Mouse (Mus musculus) MEL (cell line): ENCODE data around the gene Plch1. TPM values are rescaled to one million over a fixed set of nuclear protein-coding genes. Genes with fewer than 3 reads are reported as not detected.

Source experiments
- DNase-seq: peaks from one replicate; pipeline ENCODE4 v3.0.0; 2011; ENCODE audit warnings: low read depth, low spot score
- H3K27ac ChIP-seq: 2 replicates; pipeline ENCODE4 v1.5.1; 2012; ENCODE audit warnings: low read depth, mild to moderate bottlenecking, control low read depth, low read length, moderate library complexity; ENCODE audit not compliant: control insufficient read depth
- H3K27me3 ChIP-seq, 2 experiments: fragments of 150-350 bp in 1 of 2; sonication (generic) in 1 of 2; 2 replicates each; pipeline ENCODE4 v1.6.1; 2012; ENCODE audit warnings: low read length in 2 of 2, mild to moderate bottlenecking in 2 of 2, improper control_type of control experiment in 1 of 2, moderate library complexity in 1 of 2; ENCODE audit not compliant: insufficient read depth in 2 of 2, control insufficient read depth in 1 of 2
- H3K36me3 ChIP-seq, 2 experiments: 2 replicates each; pipeline ENCODE4 v1.6.1; 2012 to 2014; ENCODE audit warnings: low read length in 2 of 2, improper control_type of control experiment in 1 of 2, inconsistent platforms in 1 of 2, mild to moderate bottlenecking in 1 of 2; ENCODE audit not compliant: insufficient read depth in 2 of 2, control insufficient read depth in 1 of 2
- H3K4me1 ChIP-seq, 2 experiments: fragments of 150-350 bp in 1 of 2; sonication (generic) in 1 of 2; 2 replicates each; pipeline ENCODE4 v1.6.1; 2012; ENCODE audit warnings: low read length in 2 of 2, improper control_type of control experiment in 1 of 2, mild to moderate bottlenecking in 1 of 2; ENCODE audit not compliant: insufficient read depth in 2 of 2, control insufficient read depth in 1 of 2
- H3K4me3 ChIP-seq, 2 experiments: fragments of 150-350 bp in 1 of 2; sonication (generic) in 1 of 2; 2 replicates each; pipeline ENCODE4 v1.5.1; 2012; ENCODE audit warnings: low read depth in 2 of 2, low read length in 2 of 2, mild to moderate bottlenecking in 2 of 2, moderate library complexity in 2 of 2, control low read depth in 1 of 2, improper control_type of control experiment in 1 of 2; ENCODE audit not compliant: control insufficient read depth in 1 of 2, insufficient read depth in 1 of 2
- H3K79me2 ChIP-seq: 2 replicates; pipeline ENCODE4 v1.6.1; 2012; ENCODE audit warnings: mild to moderate bottlenecking, low read length, moderate library complexity; ENCODE audit not compliant: control insufficient read depth, poor library complexity, insufficient read depth
- H3K9ac ChIP-seq: 2 replicates; pipeline ENCODE4 v1.6.1; 2012; ENCODE audit warnings: low read depth, mild to moderate bottlenecking, control low read depth, low read length, moderate library complexity; ENCODE audit not compliant: control insufficient read depth, poor library complexity, severe bottlenecking
- H3K9me3 ChIP-seq: fragments of 150-350 bp; sonication (generic); replicated peaks from 2 replicates; pipeline ENCODE4 v1.6.1; 2012; ENCODE audit warnings: mild to moderate bottlenecking, low read length, improper control_type of control experiment, moderate library complexity; ENCODE audit not compliant: insufficient read depth
- BHLHE40 ChIP-seq: IDR thresholded peaks from 2 replicates; pipeline ENCODE4 v1.6.1; 2012; ENCODE audit warnings: low read depth, mild to moderate bottlenecking, inconsistent platforms, low read length, improper control_type of control experiment, borderline replicate concordance
- CHD1 ChIP-seq: IDR thresholded peaks from 2 replicates; pipeline ENCODE4 v1.6.1; 2012; ENCODE audit warnings: low read depth, mild to moderate bottlenecking, inconsistent platforms, low read length, improper control_type of control experiment
- CHD2 ChIP-seq: IDR thresholded peaks from 2 replicates; pipeline ENCODE4 v1.6.1; 2011; ENCODE audit warnings: low read length, improper control_type of control experiment
- CTCF ChIP-seq, 3 experiments: IDR thresholded peaks in 2 of 3; conservative IDR thresholded peaks in 1 of 3; 2 replicates each; pipeline ENCODE4 v1.5.1; 2011 to 2012; ENCODE audit warnings: low read length in 3 of 3, low read depth in 2 of 3, mild to moderate bottlenecking in 2 of 3, improper control_type of control experiment in 1 of 3, inconsistent platforms in 1 of 3, mixed read lengths in 1 of 3, moderate library complexity in 1 of 3; ENCODE audit not compliant: control insufficient read depth in 1 of 3, insufficient read depth in 1 of 3, poor library complexity in 1 of 3, severe bottlenecking in 1 of 3
- ELF1 ChIP-seq: IDR thresholded peaks from 2 replicates; pipeline ENCODE4 v1.6.1; 2014; ENCODE audit warnings: low read depth, mild to moderate bottlenecking, inconsistent platforms, low read length, improper control_type of control experiment, moderate library complexity
- EP300 ChIP-seq, 2 experiments: IDR thresholded peaks; 2 replicates each; pipeline ENCODE4 v1.6.1; 2011; ENCODE audit warnings: improper control_type of control experiment in 2 of 2, low read length in 2 of 2, low read depth in 1 of 2, mild to moderate bottlenecking in 1 of 2
- ETS1 ChIP-seq: IDR thresholded peaks from 2 replicates; pipeline ENCODE4 v1.6.1; 2012; ENCODE audit warnings: low read depth, mild to moderate bottlenecking, inconsistent platforms, low read length, improper control_type of control experiment, moderate library complexity
- GABPA ChIP-seq: IDR thresholded peaks from 2 replicates; pipeline ENCODE4 v1.6.1; 2012; ENCODE audit warnings: low read depth, mild to moderate bottlenecking, inconsistent platforms, low read length, improper control_type of control experiment, moderate library complexity
- MAFK ChIP-seq: IDR thresholded peaks from 2 replicates; pipeline ENCODE4 v1.6.1; 2011; ENCODE audit warnings: low read depth, mild to moderate bottlenecking, low read length, improper control_type of control experiment, borderline replicate concordance
- MAX ChIP-seq: IDR thresholded peaks from 2 replicates; pipeline ENCODE4 v1.6.1; 2011; ENCODE audit warnings: low read length, improper control_type of control experiment
- MYB ChIP-seq: IDR thresholded peaks from 2 replicates; pipeline ENCODE4 v1.6.1; 2011; ENCODE audit warnings: mild to moderate bottlenecking, low read depth, low read length, improper control_type of control experiment
- MYC ChIP-seq: IDR thresholded peaks from 2 replicates; pipeline ENCODE4 v1.6.1; 2011; ENCODE audit warnings: low read depth, mild to moderate bottlenecking, low read length, improper control_type of control experiment, moderate library complexity
- POLR2A ChIP-seq, 2 experiments: IDR thresholded peaks; 2 replicates each; pipeline ENCODE4 v1.6.1; 2011 to 2012; ENCODE audit warnings: low read length in 2 of 2, mild to moderate bottlenecking in 2 of 2, control low read depth in 1 of 2, improper control_type of control experiment in 1 of 2, low read depth in 1 of 2, moderate library complexity in 1 of 2; ENCODE audit not compliant: control insufficient read depth in 1 of 2, insufficient read depth in 1 of 2, poor library complexity in 1 of 2
- RCOR1 ChIP-seq: IDR thresholded peaks from 2 replicates; pipeline ENCODE4 v1.6.1; 2012; ENCODE audit warnings: low read depth, mild to moderate bottlenecking, inconsistent platforms, low read length, improper control_type of control experiment
- SIN3A ChIP-seq: IDR thresholded peaks from 2 replicates; pipeline ENCODE4 v1.6.1; 2012; ENCODE audit warnings: low read length, improper control_type of control experiment, inconsistent platforms
- TCF12 ChIP-seq: IDR thresholded peaks from 2 replicates; pipeline ENCODE4 v1.6.1; 2014; ENCODE audit warnings: low read depth, mild to moderate bottlenecking, inconsistent platforms, low read length, improper control_type of control experiment, moderate library complexity
- ZC3H11A ChIP-seq: IDR thresholded peaks from 2 replicates; pipeline ENCODE4 v1.6.1; 2012; ENCODE audit warnings: low read depth, mild to moderate bottlenecking, inconsistent platforms, low read length, improper control_type of control experiment
- polyA plus RNA-seq, 2 experiments: library from polyadenylated mRNA; stranded (reverse) in 1 of 2; unstranded in 1 of 2; fragments of >175 nt in 1 of 2; fragments of >200 nt in 1 of 2; gene quantifications; 2 replicates each; pipeline versions ENCODE4 v1.2.1 to v1.2.4; 2012; ENCODE audit warnings: low replicate concordance in 2 of 2, low read depth in 1 of 2; ENCODE audit not compliant: insufficient read length in 2 of 2, insufficient read depth in 1 of 2, missing spikeins in 1 of 2
- total RNA-seq: library from RNA; depleted of rRNA; stranded (reverse); fragments of 300-350 nt; gene quantifications from 2 replicates; pipeline ENCODE4 v1.2.3, GENCODE M21; 2012

Plch1 gene
- total and polyA plus RNA-seq, 3 experiments: 0.01 to 0.23 TPM; not detected in 1

DNA sequence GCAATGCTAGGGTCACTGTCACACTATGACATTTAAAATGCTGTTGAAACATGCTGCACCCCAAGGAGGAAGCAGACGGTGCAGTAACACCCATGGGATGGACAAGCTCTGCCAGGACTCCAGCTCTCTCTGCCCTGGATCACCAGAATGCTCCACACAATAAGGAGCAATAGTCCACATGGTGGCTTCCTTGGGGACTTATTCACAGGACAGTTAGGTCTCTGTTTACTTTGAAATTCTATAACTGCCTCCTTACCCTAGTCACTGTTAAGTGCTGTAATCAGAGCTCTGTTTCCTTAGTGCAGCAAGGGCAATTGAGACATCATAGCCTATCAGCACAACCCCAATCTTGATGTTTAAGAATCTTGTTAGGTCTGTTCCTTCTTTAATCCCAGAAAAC lies 92.4 kb downstream of the Plch1 start:
- Histone ChIP-seq H3K4me3 (no peak overlapping the region), H3K27ac (no peak overlapping the region), H3K4me1 (peaks cover 13 to 15% of the 10 kb centered on the region in 2 experiments), H3K9me3 (no peaks in the 10 kb centered on the region), H3K9ac (no peak overlapping the region), H3K36me3 (peaks cover 0 to 13% of the 10 kb centered on the region in 2 experiments; a peak in 2 of 4 replicates), H3K27me3 (no peaks in the 10 kb centered on the region), H3K79me2 (no peaks in the 10 kb centered on the region)
- peak; percentile 8 for DNase-seq
- TF ChIP-seq MYB: no peak

DNA sequence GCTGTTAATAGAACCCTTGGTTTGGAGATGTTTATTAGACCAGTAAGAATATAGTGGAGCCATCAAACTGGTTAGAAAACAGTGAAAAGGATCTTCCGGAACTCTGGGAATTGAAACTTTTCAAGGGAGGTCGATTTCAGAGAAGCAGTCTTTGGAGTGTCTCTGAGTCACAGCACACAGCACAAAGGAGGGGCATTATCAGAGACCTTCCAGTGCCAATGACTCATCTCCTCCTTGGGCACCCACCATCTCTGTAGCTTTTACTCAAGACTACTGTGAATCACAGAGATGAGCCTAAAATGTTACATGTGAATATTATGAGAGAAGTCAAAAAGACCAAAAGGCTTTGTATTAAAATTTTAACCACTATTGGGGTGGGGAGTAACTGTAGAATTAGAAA lies 93.8 kb downstream of the Plch1 start:
- Histone ChIP-seq H3K9me3 (no peaks in the 10 kb centered on the region), H3K9ac (no peak overlapping the region), H3K4me1 (peaks cover 18 to 19% of the 10 kb centered on the region in 2 experiments), H3K4me3 (no peak overlapping the region), H3K36me3 (peaks cover 0 to 19% of the 10 kb centered on the region in 2 experiments; a peak in 2 of 4 replicates), H3K27ac (no peak overlapping the region), H3K79me2 (no peaks in the 10 kb centered on the region), H3K27me3 (no peaks in the 10 kb centered on the region)
- DNase-seq: peak; percentile 27
- no peak for TF ChIP-seq CHD2
- no peak for TF ChIP-seq ELF1
- TF ChIP-seq RCOR1: no peak
- TF ChIP-seq CHD1: no peak
- TF ChIP-seq MYC: no peak
- no peak for TF ChIP-seq EP300 (IDR thresholded peaks at IDR 0.05; ENCODE audit: low read depth in 1 of 2, low read length in 2 of 2)
- no peak for TF ChIP-seq MAX
- TF ChIP-seq MYB: no peak
- no peak for TF ChIP-seq TCF12
- no peak for TF ChIP-seq MAFK
- TF ChIP-seq BHLHE40: no peak
- TF ChIP-seq CTCF (IDR thresholded peaks at IDR 0.05 in 2 of 3, conservative IDR thresholded peaks at IDR 0.05 in 1 of 3; ENCODE audit: control insufficient read depth in 1 of 3, insufficient read depth in 1 of 3, low read depth in 2 of 3, low read length in 3 of 3, poor library complexity in 1 of 3, severe bottlenecking in 1 of 3): no peak
- no peak for TF ChIP-seq GABPA
- TF ChIP-seq SIN3A: no peak
- no peak for TF ChIP-seq ETS1
- no peak for TF ChIP-seq POLR2A (IDR thresholded peaks at IDR 0.05; ENCODE audit: control insufficient read depth in 1 of 2, insufficient read depth in 1 of 2, low read depth in 1 of 2, low read length in 2 of 2, poor library complexity in 1 of 2)
- no peak for TF ChIP-seq ZC3H11A
